Mouse (Mus musculus) gastrocnemius, adult 2 months (tissue): ENCODE results near the gene Paxx. TPM values are rescaled to one million over a fixed set of nuclear protein-coding genes. Genes with fewer than 3 reads are reported as not detected.

Source experiments
- DNase-seq: peaks from one replicate; pipeline ENCODE4 v3.0.0; 2022
- H3K27ac ChIP-seq: fragments of 200-600 bp; 2 replicates; pipeline ENCODE4 v1.8.1; 2022; ENCODE audit warnings: mild to moderate bottlenecking
- H3K4me3 ChIP-seq: fragments of 200-600 bp; 2 replicates; pipeline ENCODE4 v1.8.1; 2022; ENCODE audit warnings: mild to moderate bottlenecking, moderate library complexity
- CTCF ChIP-seq: fragments of 200-600 bp; IDR thresholded peaks from 2 replicates; pipeline ENCODE4 v1.8.1; 2022; ENCODE audit warnings: antibody characterized with exemption, mild to moderate bottlenecking, moderate library complexity
- intact Hi-C: fragments of 180-260 bp; cut with DNase I; formaldehyde crosslinking; loops from one replicate; pipeline ENCODE4 v1.15.1; 2025
- long read RNA-seq, 2 experiments: library from polyadenylated mRNA; stranded (forward); transcript quantifications; one replicate each; pipeline ENCODE4 v2.0.0; 2021
- total RNA-seq, 2 experiments: library from RNA; stranded (reverse); gene quantifications; 2 replicates each; pipeline ENCODE4 v1.2.3; 2021

Gene Paxx
- 10 to 100 TPM; 13.6 to 14.4 TPM for total RNA-seq
- long read RNA-seq, experiment 1, partial matches to known transcripts = 0 of 5 reads
- long read RNA-seq, experiment 1, other reads (novel, unspliced or antisense) = 2 of 5 reads
- long read RNA-seq, experiment 2, partial matches to known transcripts = 0 of 7 reads
- long read RNA-seq, experiment 2, other reads (novel, unspliced or antisense) = 3 of 7 reads

DNA sequence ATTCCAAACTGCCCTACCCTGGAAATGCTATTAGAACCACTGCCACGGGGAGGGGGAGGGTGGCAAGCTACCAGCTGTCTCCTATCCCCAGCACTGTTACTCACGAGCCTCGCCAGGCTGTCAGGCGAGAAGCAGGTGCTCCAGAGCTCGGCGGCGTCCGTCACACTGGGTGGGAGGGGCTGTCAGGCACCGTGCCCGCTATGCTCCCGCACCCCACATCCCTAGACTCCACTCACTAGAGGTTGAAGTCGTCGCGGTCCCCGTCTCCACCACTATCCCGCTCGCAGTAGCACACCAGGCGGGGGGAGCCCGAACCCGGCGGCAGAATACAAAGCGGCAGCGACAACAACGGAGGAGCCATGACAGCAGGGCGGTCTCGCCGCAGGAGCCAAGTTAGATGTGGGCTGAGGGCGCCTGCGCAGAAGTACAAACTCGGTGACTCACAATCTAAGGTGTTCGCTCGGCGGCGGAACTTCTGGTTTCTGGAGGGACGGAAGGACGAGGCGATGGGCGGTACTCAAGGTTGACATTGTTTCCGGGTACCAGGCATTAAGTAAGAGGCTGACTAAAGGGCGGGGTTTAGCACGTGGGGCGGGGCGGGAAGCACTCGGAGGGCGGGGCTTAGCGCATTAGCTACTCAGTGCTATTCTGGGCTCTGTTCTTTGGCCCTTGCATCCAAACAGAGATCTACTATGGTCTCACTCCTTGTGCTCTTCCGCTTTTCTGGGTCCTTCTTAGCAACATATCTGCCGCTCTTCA, at the start of gene Paxx:
Gene Paxx (minus strand): TSS at position 544 of the 759 bp plus-strand sequence.
- peak; percentile 94 for DNase-seq
- peak within 1 kb of the TSS; percentile 90 for H3K4me3 ChIP-seq
- TF ChIP-seq CTCF = no peak
- intact Hi-C loops = no loop called here
- peak within 1 kb of the TSS; percentile 98 for H3K27ac ChIP-seq

- peak; percentile 56 for TF ChIP-seq CTCF
- H3K4me3 ChIP-seq = no peak overlapping the region
- intact Hi-C loops = loop anchor here (2.0 kb wide), 2 partner anchors 41 to 71 kb away; partner anchors contain the start of gene Ajm1
- H3K27ac ChIP-seq = no peak overlapping the region
- DNase-seq = no peak
Observed at GRCm38 (mm10) chr2:25509912-25510311, 49.0 kb upstream of the Paxx start.

GRCm38 (mm10) chr2:25506964-25507363, 46.1 kb upstream of the Paxx start:
- TF ChIP-seq CTCF = peak; percentile 6; the same call in 1 of the 2 replicates
- intact Hi-C loops = no loop called here
- DNase-seq = no peak
- no peak overlapping the region for H3K4me3 ChIP-seq
- no peak overlapping the region for H3K27ac ChIP-seq

DNA sequence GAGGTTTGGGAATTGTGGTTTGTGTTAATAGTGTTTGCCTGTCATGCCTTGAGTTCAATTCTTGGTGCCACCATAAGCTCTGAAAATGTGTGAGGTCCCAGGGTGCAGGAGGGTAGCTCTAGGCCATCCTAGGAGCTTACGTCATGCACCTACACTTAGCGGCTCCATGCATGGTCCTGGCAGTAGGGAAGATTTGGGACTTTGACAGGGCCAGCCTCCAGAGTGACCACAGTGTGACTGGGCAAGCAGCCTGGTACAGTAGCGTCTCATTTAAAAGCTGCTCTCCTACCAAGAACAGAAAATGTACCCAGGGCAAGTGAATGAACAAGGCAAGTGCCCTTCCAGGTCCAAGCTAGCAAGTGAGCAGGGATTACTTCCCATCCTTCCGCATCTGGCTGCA, 45.0 kb upstream of the Paxx start:
- no peak overlapping the region for H3K27ac ChIP-seq
- DNase-seq = no peak
- no peak for TF ChIP-seq CTCF
- intact Hi-C loops = no loop called here
- H3K4me3 ChIP-seq = no peak overlapping the region

GRCm38 (mm10) chr2:25505000-25505399, 44.1 kb upstream of the Paxx start:
- no peak overlapping the region for H3K27ac ChIP-seq
- no peak overlapping the region for H3K4me3 ChIP-seq
- DNase-seq = no peak
- intact Hi-C loops = no loop called here
- no peak for TF ChIP-seq CTCF

DNA sequence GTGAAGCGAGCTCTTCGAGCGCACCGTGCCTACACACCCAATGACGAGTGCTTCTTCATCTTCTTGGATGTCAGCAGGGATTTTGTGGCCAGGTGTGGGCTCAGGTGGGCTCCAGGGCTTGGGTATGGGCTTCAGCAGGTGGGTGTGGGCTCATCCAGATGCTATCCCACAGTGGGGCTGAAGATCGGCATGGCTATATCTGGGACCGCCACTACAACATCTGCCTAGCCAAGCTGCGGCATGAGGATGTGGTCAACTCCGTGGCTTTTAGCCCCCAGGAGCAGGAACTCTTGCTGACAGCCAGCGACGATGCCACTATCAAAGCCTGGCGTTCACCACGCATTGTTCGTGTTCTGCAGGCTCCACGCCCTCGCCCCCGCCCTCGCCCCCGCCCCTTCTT, 43.6 kb upstream of the Paxx start:
- intact Hi-C loops = no loop called here
- no peak overlapping the region for H3K27ac ChIP-seq
- no peak for DNase-seq
- H3K4me3 ChIP-seq = no peak overlapping the region
- TF ChIP-seq CTCF = no peak

GRCm38 (mm10) chr2:25502726-25503125, 41.8 kb upstream of the Paxx start:
- intact Hi-C loops = no loop called here
- H3K27ac ChIP-seq = no peak overlapping the region
- no peak overlapping the region for H3K4me3 ChIP-seq
- TF ChIP-seq CTCF = no peak
- no peak for DNase-seq

DNA sequence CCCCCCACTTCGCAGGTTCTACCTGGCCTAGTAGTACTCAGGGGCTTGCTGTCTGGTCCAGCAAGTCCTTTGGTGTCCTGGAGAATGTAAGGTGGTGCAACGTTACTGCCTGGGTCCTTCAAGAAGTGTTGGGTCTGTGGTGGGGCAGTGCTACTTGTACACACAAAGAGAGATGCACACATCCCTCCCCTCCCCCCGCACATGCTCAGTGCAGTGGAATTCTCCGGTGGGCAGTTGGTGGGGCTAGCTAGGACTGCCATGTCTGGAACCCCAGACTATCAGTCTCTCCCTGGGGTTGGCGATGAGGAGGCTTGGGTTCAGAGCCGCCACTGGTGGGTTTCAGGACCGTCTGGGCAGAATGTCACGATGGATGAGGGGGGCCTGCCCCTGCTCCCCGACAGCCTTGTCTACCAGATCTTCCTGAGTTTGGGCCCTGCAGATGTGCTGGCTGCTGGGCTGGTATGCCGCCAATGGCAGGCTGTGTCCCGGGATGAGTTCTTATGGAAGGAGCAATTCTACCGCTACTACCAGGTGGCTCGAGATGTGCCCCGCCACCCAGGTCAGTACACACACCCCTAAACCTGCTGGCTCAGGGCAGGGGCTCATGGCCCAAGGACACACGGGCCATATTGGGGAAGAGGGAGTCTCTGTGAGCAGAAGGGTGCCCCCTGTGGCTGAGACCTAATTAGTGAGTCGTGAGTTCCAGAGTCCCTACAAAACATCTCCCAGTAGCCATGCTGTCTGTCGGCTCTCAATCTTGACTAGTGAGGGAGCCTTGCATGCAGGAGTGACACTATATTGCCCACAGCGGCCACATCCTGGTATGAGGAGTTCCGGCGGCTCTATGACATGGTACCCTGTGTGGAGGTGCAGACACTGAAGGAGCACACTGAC, 40.9 kb upstream of the Paxx start, which contains the start of gene C8g:
Gene C8g (minus strand): TSS at position 127 of the 894 bp plus-strand sequence.
- peak within 1 kb of the TSS; percentile 84 for H3K4me3 ChIP-seq
- TF ChIP-seq CTCF = no peak
- no peak for DNase-seq
- intact Hi-C loops = no loop called here
- H3K27ac ChIP-seq = peak within 1 kb of the TSS; percentile 97

GRCm38 (mm10) chr2:25500576-25501405, 39.9 kb upstream of the Paxx start, which contains the start of gene Fbxw5:
Gene Fbxw5, plus strand, starts transcription at chr2:25500750.
- intact Hi-C loops = no loop called here
- peak; percentile 1; the same call in 1 of the 2 replicates for TF ChIP-seq CTCF
- DNase-seq = peak; percentile 92
- Histone ChIP-seq H3K4me3 (peak within 1 kb of the TSS; percentile 84), H3K27ac (peak within 1 kb of the TSS; percentile 97)

- TF ChIP-seq CTCF = no peak
- DNase-seq = no peak
- Histone ChIP-seq H3K4me3 (peak overlapping the region; percentile 84), H3K27ac (peak overlapping the region; percentile 97)
- intact Hi-C loops = no loop called here
Observed at GRCm38 (mm10) chr2:25500071-25500575, 39.2 kb upstream of the Paxx start.

- no peak for DNase-seq
- Histone ChIP-seq H3K4me3 (no peak overlapping the region), H3K27ac (no peak overlapping the region)
- TF ChIP-seq CTCF = peak; percentile 31
- intact Hi-C loops = no loop called here
Observed at GRCm38 (mm10) chr2:25498622-25499478, 38.0 kb upstream of the Paxx start.
